Mouse (Mus musculus): ENCODE data around the gene Bricd5. TPM values are rescaled to one million over a fixed set of nuclear protein-coding genes. Genes with fewer than 3 reads are reported as not detected.

Bricd5 gene
- total RNA-seq (2023), result 1 to 10 TPM in 1 of 2 experiments, under 1 TPM in 1; 0.96 to 2.7 TPM

DNA sequence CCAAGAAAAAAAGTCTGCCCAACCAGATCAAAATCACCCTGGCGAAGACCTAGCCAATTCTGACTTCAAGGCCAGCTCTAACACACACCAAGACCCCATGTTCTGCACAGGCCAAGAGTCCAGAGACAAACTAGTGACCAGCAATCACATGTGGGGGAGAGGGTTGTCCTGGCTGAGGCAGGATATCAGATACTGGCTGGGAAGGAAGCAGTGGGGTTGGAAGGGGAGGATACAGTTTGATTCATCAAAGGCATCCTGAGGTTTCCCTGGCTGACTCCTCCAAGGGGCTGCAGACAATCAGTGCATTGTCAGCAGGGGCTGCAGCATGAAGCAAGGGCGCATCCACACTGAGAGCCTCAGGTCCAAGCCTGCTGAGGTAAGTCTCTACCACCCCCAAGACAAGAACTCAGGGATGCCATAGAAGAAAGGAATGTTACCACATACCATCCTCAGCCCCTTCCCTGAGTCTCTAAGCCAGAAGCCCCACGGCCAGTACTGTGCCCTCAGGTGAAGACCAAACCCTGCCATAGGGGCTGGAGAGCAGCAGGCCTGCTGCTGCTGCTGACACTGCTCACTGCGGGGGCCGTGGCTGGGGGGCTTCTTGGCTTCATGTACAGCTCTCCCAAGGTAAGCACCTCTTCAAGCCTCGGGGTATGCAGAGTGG, at the start of gene Bricd5:
Gene Bricd5, plus strand, starts transcription at position 273 of the 664 bp plus-strand sequence.

DNA sequence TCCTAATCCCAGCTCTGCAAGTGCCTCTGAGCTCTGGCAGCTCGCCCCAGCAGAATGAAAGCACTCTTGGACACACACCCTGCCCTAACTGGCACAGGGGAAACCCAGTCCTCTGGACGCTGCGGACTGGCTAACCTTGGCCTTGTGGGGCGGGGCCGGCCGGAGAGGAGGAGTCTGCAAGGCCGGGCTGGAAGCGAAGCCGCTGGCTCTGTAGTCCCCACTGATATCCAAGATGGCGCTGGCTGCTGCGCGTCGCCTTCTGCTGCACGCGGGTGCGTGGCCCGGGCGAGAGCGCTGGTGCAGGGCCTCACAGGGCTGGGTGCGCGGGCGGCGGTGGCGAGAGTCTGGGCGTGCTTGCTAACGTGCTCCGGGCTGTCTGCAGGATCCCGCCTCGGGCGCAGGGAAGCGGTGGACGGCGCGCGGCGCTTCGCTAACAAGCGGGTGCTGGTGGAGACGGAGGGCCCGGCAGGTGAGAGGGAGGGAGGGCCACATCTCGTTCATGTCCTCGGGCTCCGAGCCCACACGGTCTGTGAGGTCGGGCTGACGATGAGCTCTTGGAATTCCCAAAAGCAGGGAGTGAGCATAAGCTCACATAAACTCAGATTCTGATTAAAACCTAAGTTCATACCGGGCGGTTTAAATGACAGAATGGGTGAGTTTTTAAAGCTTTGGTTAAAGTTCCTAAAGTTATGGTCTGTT, 47.1 kb upstream of the Bricd5 start, which contains the start of gene Eci1:
Gene Eci1, plus strand, starts transcription at position 171 of the 699 bp plus-strand sequence.

DNA sequence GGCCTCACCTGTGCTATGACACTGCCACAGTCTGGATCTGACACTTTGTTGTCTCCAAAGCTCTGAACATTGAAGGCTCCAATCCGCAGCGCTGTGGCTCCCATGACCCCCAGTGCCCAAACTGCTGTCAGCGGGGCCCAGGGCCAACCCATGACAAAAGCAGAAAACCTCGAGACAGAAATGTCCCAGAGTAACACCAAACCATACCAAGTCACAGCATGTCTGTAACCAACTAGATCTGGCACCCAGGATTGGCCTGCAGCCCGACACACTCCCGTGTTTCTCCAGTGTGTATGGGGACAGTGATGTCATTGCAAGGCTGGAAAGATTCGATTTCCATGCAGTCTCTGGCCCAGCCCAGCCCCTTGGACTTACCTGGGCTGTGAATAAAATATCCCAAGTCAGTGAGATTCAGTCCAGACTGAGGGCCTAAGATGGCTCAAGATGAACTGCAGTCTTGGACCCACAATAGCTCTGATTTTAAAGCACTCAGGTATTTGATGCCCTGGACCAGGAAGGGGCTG, 31.0 kb upstream of the Bricd5 start, which contains the start of gene Dnase1l2:
Gene Dnase1l2, minus strand, starts transcription at position 474 of the 524 bp plus-strand sequence.

GRCm38 (mm10) chr17:24469910-24470602, 3.6 kb upstream of the Bricd5 start, which contains the start of the genes E4f1 and Pgp:
TSS of gene E4f1 (minus strand) at chr17:24470313.
TSS of gene Pgp (plus strand) at chr17:24470392.

GRCm38 (mm10) chr17:24478663-24479380, 5.1 kb downstream of the Bricd5 start, which contains the start of gene Mlst8:
TSS of gene Mlst8 (minus strand) at chr17:24479078.

GRCm38 (mm10) chr17:24488186-24488661, 14.5 kb downstream of the Bricd5 start, which contains the start of gene Caskin1:
TSS of gene Caskin1 (plus strand) at chr17:24488601.

Other genes with a start within 250 kb of the Bricd5 start
- 1 to 10 TPM; 8.0 to 8.6 TPM for gene Ccnf, start 222.4 kb upstream of the Bricd5 start, total RNA-seq (2023)
- gene Abca17, start 122.8 kb upstream of the Bricd5 start, total RNA-seq (2023), result under 1 TPM in 1 of 2 experiments, not detected in 1; 0.42 TPM
- gene Abca3, start 121.9 kb upstream of the Bricd5 start, total RNA-seq (2023), result 10 to 100 TPM; 64.0 to 67.1 TPM
- gene Rnps1, start 59.3 kb upstream of the Bricd5 start, total RNA-seq (2023), result 100 to 1,000 TPM; 146 to 147 TPM
- 10 to 100 TPM; 31.8 to 32.7 TPM for gene Eci1, start 47.2 kb upstream of the Bricd5 start, total RNA-seq (2023)
- gene Dnase1l2, start 30.8 kb upstream of the Bricd5 start, total RNA-seq (2023), result 1 to 10 TPM; 6.0 to 6.6 TPM
- 10 to 100 TPM; 68.6 to 72.5 TPM for gene E4f1, start 3.6 kb upstream of the Bricd5 start, total RNA-seq (2023)
- 10 to 100 TPM; 22.1 to 22.6 TPM for gene Pgp, start 3.5 kb upstream of the Bricd5 start, total RNA-seq (2023)
- gene Mlst8, start 5.2 kb downstream of the Bricd5 start, total RNA-seq (2023), result 10 to 100 TPM; 24.9 to 30.6 TPM
- gene Caskin1, start 14.7 kb downstream of the Bricd5 start, total RNA-seq (2023), result not detected
- gene Traf7, start 54.1 kb downstream of the Bricd5 start, total RNA-seq (2023), result 100 to 1,000 TPM; 202 to 220 TPM
- gene Rab26, start 60.3 kb downstream of the Bricd5 start, total RNA-seq (2023), result 1 to 10 TPM; 1.1 to 1.5 TPM
- gene Pkd1, start 76.0 kb downstream of the Bricd5 start, total RNA-seq (2023), result 10 to 100 TPM; 75.3 to 80.9 TPM
- 100 to 1,000 TPM in 1 of 2 experiments, 10 to 100 TPM in 1; 97.7 to 108 TPM for gene Tsc2, start 158.7 kb downstream of the Bricd5 start, total RNA-seq (2023)
- 1 to 10 TPM; 4.1 to 7.8 TPM for gene Nthl1, start 158.8 kb downstream of the Bricd5 start, total RNA-seq (2023)
- gene Slc9a3r2, start 176.4 kb downstream of the Bricd5 start, total RNA-seq (2023), result under 1 TPM in 1 of 2 experiments, not detected in 1; 0.30 TPM
- not detected for gene Npw, start 184.6 kb downstream of the Bricd5 start, total RNA-seq (2023)
- gene Zfp598, start 195.8 kb downstream of the Bricd5 start, total RNA-seq (2023), result 10 to 100 TPM; 60.3 to 60.7 TPM
- gene Syngr3, start 216.1 kb downstream of the Bricd5 start, total RNA-seq (2023), result under 1 TPM in 1 of 2 experiments, not detected in 1; 0.50 TPM
- gene Gfer, start 222.3 kb downstream of the Bricd5 start, total RNA-seq (2023), result 10 to 100 TPM; 15.8 to 17.5 TPM
- gene Noxo1, start 222.3 kb downstream of the Bricd5 start, total RNA-seq (2023), result 1 to 10 TPM; 5.5 to 7.4 TPM
- 10 to 100 TPM; 30.5 to 32.5 TPM for gene Tbl3, start 233.8 kb downstream of the Bricd5 start, total RNA-seq (2023)
- not detected for gene Rnf151, start 244.2 kb downstream of the Bricd5 start, total RNA-seq (2023)
- 1,000 to 10,000 TPM; 1,102 to 1,132 TPM for gene Rps2, start 244.2 kb downstream of the Bricd5 start, total RNA-seq (2023)